Mouse (Mus musculus) heart, postnatal 0 days (tissue): ENCODE results near the gene Trio. TPM values are rescaled to one million over a fixed set of nuclear protein-coding genes. Genes with fewer than 3 reads are reported as not detected.
"Not testable (repeated sequence)": the region's sequence is repeated elsewhere in the genome, so short reads cannot be mapped to it uniquely, and the experiment has no call there.

Experiments used
- ATAC-seq: fragments of 200-750 bp; cut with Nextera tagmentation; 2 replicates; pipeline ENCODE4 v1.8.0; 2017; ENCODE audit warnings: low read depth, moderate number of reproducible peaks, moderate library complexity; ENCODE audit not compliant: insufficient read depth
- DNase-seq: peaks from one replicate; pipeline ENCODE4 v3.0.0-alpha.2; 2016; ENCODE audit warnings: low spot score
- H3K27ac ChIP-seq: fragments of 300-500 bp; sonication (generic); 2 replicates; pipeline ENCODE4 v1.5.1; 2014; ENCODE audit warnings: low read depth, mild to moderate bottlenecking
- H3K27me3 ChIP-seq: fragments of 300-500 bp; sonication (generic); 2 replicates; pipeline ENCODE4 v1.6.1; 2014; ENCODE audit warnings: low read length, mixed read lengths; ENCODE audit not compliant: control insufficient read depth, insufficient read depth
- H3K36me3 ChIP-seq: fragments of 300-500 bp; sonication (generic); replicated peaks from 2 replicates; pipeline ENCODE4 v1.6.1; 2014; ENCODE audit warnings: low read length, mixed read lengths; ENCODE audit not compliant: control insufficient read depth, insufficient read depth
- H3K4me1 ChIP-seq: fragments of 300-500 bp; sonication (generic); 2 replicates; pipeline ENCODE4 v1.6.1; 2014; ENCODE audit warnings: antibody characterized with exemption; ENCODE audit not compliant: control insufficient read depth, insufficient read depth
- H3K4me2 ChIP-seq: fragments of 300-500 bp; sonication (generic); 2 replicates; pipeline ENCODE4 v1.6.1; 2014; ENCODE audit warnings: low read depth, mild to moderate bottlenecking, low read length, moderate library complexity
- H3K4me3 ChIP-seq: fragments of 300-500 bp; sonication (generic); 2 replicates; pipeline ENCODE4 v1.5.1; 2014; ENCODE audit warnings: low read depth, low read length
- H3K9ac ChIP-seq: fragments of 300-500 bp; sonication (generic); replicated peaks from 2 replicates; pipeline ENCODE4 v1.6.1; 2014; ENCODE audit warnings: low read depth, low read length, mixed read lengths
- H3K9me3 ChIP-seq: fragments of 300-500 bp; sonication (generic); replicated peaks from 2 replicates; pipeline ENCODE4 v1.6.1; 2016; ENCODE audit warnings: low read length; ENCODE audit not compliant: control insufficient read depth
- CTCF ChIP-seq: IDR thresholded peaks from 2 replicates; pipeline ENCODE4 v1.5.1; 2016; ENCODE audit warnings: antibody characterized with exemption, control low read depth, low read depth
- EP300 ChIP-seq: IDR thresholded peaks from 2 replicates; pipeline ENCODE4 v1.6.1; 2016; ENCODE audit warnings: antibody characterized with exemption, low read depth
- WGBS: fragments of 180-500 bp; shearing (Covaris S2); extraction: QIAGEN DNeasy Blood & Tissue Kit; methylation state at CpG from one replicate; pipeline ENCODE4 v1.1.7; 2014; 5-methylcytosine and 5-hydroxymethylcytosine counted together
- polyA plus RNA-seq: library from polyadenylated mRNA; unstranded; fragments of >200 nt; fragmentation: Nextera tagmentation; extraction: Ambion mirVana; gene quantifications from 2 replicates; pipeline ENCODE4 v1.2.1, GENCODE M21; 2015
- total RNA-seq: library from RNA; depleted of rRNA; stranded (reverse); fragments of >200 nt; gene quantifications from 2 replicates; pipeline ENCODE4 v1.2.3, GENCODE M21; 2014; ENCODE audit warnings: low replicate concordance

Gene Trio
- total and polyA plus RNA-seq, 2 experiments from 2014 or later: 10.1 to 77.2 TPM

DNA sequence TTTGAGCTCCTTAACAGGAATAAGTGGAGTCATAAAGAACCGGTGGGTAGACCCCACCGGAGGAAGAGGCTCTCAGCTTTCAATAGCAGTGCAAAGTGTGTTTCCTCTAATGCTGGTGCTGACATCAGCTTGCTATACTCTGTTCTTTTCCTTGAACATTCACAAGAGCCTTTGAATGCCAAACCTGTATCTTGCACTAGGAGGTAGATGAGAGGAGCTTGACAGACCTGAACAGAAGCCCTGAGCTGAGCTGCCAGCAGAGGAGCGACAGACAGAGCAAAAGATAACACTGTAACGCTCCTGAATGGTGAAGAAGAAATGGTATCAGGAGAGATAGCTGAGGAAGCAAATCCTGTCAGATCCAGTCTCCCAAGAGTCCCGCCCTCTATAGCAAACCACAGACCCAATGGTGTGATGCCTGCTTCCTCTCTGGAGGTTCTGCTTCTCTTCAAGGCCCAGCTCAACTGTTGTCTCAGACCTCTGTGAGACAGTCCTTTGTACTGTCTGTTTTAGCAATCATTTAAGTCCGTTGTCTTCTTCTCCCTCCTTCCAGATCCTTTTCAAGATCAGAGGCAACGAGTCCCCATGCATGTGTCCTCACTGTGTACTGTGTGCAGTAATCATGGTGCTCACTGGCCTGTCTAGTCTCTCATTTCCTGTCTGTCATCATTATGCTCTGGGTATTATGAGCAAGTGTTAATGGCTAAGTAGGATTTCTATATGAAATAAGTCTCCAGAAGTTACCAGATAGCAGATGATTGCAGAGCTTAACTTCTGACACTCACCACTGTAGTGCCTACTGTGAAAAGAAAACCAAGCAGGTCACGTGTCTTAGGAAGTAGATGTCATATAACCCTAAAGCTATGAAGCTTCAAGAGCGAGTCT, 300.6 kb downstream of the Trio start:
- H3K9me3 ChIP-seq: no peaks in the 10 kb centered on the region
- 0 out of 2 replicates have a peak, but pooled peaks cover 4% of the 10 kb centered on the region for H3K4me1 ChIP-seq
- ATAC-seq (peak; percentile 18; the same call in 1 of the 2 replicates), DNase-seq (no peak)
- H3K4me3 ChIP-seq: no peak overlapping the region
- H3K9ac ChIP-seq: no peak overlapping the region
- TF ChIP-seq CTCF (no peak), EP300 (no peak)
- H3K36me3 ChIP-seq: no peaks in the 10 kb centered on the region
- WGBS: 29% methylated on average over 9 of the region's 9 CpGs
- H3K27me3 ChIP-seq: no peaks in the 10 kb centered on the region
- H3K27ac ChIP-seq: peak overlapping the region; percentile 76
- H3K4me2 ChIP-seq: 0 out of 2 replicates have a peak overlapping the region, but pooled peaks have one; percentile 18

DNA sequence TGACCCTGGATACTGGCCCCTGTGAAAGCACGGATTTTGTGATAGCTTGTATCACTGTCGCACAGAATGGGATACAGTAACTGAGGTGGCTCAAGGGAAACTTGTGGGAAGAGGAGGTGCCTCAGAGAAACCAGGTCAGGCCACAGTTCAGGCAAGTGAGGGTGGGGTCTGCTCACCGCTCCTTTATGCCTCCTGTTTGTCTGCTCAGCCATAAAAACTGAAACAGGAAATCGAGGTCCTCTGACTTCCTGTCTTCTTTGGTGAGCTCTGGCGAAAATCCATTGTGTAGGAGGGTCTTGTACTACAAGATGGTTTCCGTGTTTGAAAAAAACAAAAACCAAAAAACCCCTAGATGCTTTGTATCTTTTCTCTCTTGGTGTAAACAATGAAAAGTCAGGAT, 301.4 kb downstream of the Trio start:
- no peaks in the 10 kb centered on the region for H3K27me3 ChIP-seq
- no peak for DNase-seq
- TF ChIP-seq EP300: no peak
- TF ChIP-seq CTCF: no peak
- no peak overlapping the region for H3K4me3 ChIP-seq
- peak overlapping the region; percentile 76 for H3K27ac ChIP-seq
- no peaks in the 10 kb centered on the region for H3K36me3 ChIP-seq
- no peak overlapping the region for H3K9ac ChIP-seq
- H3K9me3 ChIP-seq: no peaks in the 10 kb centered on the region
- 38% methylated on average over 6 of the region's 6 CpGs for WGBS
- H3K4me2 ChIP-seq: 0 out of 2 replicates have a peak overlapping the region, but pooled peaks have one; percentile 18
- 0 out of 2 replicates have a peak, but pooled peaks cover 4% of the 10 kb centered on the region for H3K4me1 ChIP-seq
- peak; percentile 22; the same call in 1 of the 2 replicates for ATAC-seq

DNA sequence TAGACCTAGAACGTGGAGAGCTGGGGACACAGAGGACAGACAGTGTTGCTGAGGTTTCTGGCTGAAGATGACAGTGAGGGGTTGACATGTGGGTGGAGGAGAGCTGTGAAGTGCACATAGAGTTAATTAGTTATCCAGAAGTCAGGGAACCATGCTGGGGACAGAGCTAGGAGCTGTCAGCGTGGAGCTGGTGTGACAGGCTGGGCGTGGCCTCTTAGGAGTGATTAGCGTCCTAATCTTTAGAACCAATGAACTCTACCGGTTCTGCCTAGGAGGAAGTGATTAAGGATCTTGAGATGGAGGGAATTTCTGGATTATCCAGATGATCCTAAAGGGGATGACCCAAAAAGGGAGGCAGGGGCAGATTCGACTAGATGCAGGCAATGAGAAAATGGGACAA, 301.9 kb downstream of the Trio start:
- peak overlapping the region; percentile 41; the same call in 1 of the 2 replicates for H3K27ac ChIP-seq
- DNase-seq (no peak), ATAC-seq (no peak)
- no peak overlapping the region for H3K9ac ChIP-seq
- TF ChIP-seq EP300: no peak
- no peak for TF ChIP-seq CTCF
- H3K27me3 ChIP-seq: no peaks in the 10 kb centered on the region
- H3K9me3 ChIP-seq: no peaks in the 10 kb centered on the region
- H3K36me3 ChIP-seq: no peaks in the 10 kb centered on the region
- H3K4me1 ChIP-seq: 0 out of 2 replicates have a peak, but pooled peaks cover 4% of the 10 kb centered on the region
- no peak overlapping the region for H3K4me3 ChIP-seq
- H3K4me2 ChIP-seq: no peak overlapping the region
- 19% methylated on average over 6 of the region's 6 CpGs for WGBS

DNA sequence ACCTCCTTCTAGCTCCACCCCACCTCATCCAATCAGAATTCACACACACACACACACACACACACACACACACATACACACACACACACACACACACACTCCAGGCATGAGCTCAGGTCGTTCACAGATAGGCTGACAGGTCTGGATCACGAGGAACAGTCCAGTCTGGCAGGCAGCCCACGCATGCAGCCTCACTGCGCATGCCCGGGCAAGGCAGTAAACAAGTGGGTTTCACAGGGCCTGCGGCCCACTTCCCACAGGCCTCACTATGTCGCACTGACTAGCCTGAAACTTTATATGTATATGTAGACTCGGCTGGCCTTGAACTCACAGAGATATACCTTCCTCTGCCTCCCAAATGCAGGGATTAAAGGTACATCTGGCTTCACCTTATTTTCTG, 305.4 kb downstream of the Trio start:
- not testable (repeated sequence) for H3K27ac ChIP-seq, H3K9ac ChIP-seq, H3K9me3 ChIP-seq, ATAC-seq, H3K4me3 ChIP-seq, H3K36me3 ChIP-seq, H3K4me2 ChIP-seq, DNase-seq, H3K4me1 ChIP-seq, H3K27me3 ChIP-seq
- 72% methylated on average over 8 of the region's 8 CpGs for WGBS

DNA sequence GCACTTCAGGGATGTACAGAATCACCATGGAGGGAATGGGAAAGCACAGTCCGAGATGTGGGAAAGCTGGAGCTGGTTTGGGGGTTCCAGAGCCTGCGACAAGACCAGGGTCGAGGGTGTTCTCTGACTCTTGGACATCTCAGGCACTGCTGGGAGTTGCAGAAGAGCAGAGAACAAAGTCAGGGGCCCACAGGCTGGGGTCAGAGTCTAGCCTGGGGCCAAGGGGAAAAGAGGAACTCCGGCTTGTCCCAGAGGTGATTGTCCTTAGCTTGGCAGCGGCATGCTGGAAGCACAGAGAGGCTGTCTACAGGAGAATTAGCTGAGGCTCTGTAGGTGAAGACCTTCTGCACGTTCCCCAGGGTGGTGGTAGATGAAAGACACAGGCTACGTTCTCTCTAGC, 307.0 kb downstream of the Trio start:
- no peak overlapping the region for H3K27ac ChIP-seq
- no peak for TF ChIP-seq CTCF
- TF ChIP-seq EP300: no peak
- no peaks in the 10 kb centered on the region for H3K36me3 ChIP-seq
- ATAC-seq (no peak), DNase-seq (no peak)
- H3K4me3 ChIP-seq: no peak overlapping the region
- WGBS: 83% methylated on average over 7 of the region's 7 CpGs
- no peaks in the 10 kb centered on the region for H3K4me1 ChIP-seq
- no peak overlapping the region for H3K9ac ChIP-seq
- no peaks in the 10 kb centered on the region for H3K9me3 ChIP-seq
- H3K27me3 ChIP-seq: no peaks in the 10 kb centered on the region
- no peak overlapping the region for H3K4me2 ChIP-seq
